Mouse (Mus musculus): ENCODE measurements at regions not wholly inside any gene's neighbourhood (a gene's known extent, or its start where the extent isn't known, plus 50 kb on each side); places are given as distances from the start of the nearest gene placed in this dataset.
A peak's percentile ranks its signal among the peaks of the same experiment; 100 is the strongest.

DNA sequence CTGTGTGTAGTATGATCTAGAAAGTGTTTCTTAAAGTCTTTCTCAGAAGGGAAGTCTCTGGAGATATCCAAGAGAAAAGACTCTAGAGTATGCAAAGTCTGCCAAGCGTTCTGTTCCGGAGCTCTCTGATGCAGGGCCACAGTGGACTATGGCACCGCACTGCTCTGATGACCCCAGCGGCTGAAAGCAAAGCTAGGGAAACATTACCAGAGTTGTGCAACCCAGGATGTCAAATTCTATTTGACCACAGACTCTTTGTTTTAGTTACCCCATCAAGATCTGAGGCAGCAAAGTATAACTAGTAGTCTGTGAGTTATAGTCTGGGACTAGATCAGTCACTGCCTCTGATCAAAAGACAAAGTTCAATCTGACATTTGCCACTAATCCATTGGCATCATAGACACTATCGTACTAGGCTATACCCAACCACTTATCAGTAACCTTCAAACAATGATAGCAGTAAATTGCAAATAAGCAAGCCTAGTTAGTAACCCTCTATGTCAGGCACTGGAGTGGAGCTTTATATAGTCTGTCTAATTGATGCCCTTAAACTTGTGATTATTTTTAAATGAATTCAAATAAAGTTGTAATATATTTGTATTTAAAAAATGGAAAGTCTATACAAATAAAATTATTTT, 198.9 kb upstream of the Ccdc122 start:
- DNase-seq (ENCODE audit: low spot score in 2 of 2) = no peak
- intact Hi-C loops (cut with DNase I) = no loop called here

GRCm38 (mm10) chr14:76836926-76837516, 199.6 kb upstream of the Ccdc122 start:
- DNase-seq (ENCODE audit: low spot score in 2 of 2) = no peak
- intact Hi-C loops (cut with DNase I) = no loop called here

DNA sequence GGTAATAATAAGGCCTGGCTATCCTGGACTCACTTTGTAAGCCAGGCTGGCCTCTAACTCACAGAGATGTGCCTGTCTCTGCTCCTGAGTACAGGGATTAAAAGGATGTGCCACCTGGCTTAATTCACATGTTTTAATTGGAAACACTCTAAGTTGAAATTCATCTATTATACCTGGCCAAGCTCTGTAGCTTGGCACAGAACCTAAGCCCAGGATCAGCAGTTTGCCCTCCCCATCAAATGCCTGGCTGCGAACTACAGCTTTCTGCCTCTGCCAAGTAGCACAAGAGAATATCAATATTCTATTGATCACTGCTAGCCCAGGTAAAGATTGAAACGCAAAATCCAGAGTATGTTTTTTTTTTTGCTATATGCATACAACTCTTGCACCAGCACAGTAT, 200.3 kb upstream of the Ccdc122 start:
- no peak for DNase-seq (ENCODE audit: low spot score in 2 of 2)
- intact Hi-C loops (cut with DNase I) = no loop called here

- no peak for DNase-seq (ENCODE audit: low spot score in 2 of 2)
- intact Hi-C loops (cut with DNase I) = no loop called here
Observed at GRCm38 (mm10) chr14:76834084-76834483, 202.5 kb upstream of the Ccdc122 start.

GRCm38 (mm10) chr14:76829161-76829510, 207.4 kb upstream of the Ccdc122 start:
- intact Hi-C loops (cut with DNase I) = no loop called here
- no peak for DNase-seq (ENCODE audit: low spot score in 2 of 2)

DNA sequence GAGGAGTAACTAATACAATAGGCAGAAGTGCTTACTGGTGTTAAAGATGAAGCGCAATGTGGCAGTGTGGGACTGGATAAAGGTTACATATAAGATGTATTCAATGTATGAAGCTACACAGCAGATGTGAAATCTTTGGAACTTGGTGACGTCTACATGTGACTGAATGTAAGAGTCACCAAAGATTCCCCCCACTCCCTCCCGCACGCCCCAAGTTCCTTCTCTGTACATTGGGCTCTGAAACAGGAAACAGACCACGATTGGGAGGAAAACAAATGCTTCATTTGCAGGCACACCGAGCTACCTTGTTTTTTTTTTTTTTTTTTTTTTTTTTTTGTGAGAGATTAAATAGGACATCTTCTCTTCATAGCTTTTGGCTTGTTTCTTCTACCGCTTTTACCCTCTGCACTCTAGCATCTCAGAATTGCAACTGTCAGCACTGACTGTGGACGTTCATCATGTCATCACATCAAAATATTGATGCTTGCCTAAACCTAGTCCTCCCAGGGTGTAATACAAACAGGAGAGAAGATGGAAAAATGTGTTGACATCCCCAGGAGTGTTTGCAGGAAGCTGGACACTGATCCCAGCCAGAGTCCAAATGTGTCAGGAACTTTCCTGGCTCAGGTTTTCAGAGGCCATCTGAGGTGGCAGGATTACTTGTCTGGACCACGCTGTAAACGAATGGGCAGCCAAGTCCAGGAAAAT, 208.0 kb upstream of the Ccdc122 start:
- DNase-seq (ENCODE audit: low spot score in 2 of 2) = no peak
- intact Hi-C loops (cut with DNase I) = no loop called here

GRCm38 (mm10) chr14:76824066-76824465, 212.5 kb upstream of the Ccdc122 start:
- DNase-seq (ENCODE audit: low spot score in 2 of 2) = no peak
- intact Hi-C loops (cut with DNase I) = no loop called here

GRCm38 (mm10) chr14:76822766-76823325, 213.7 kb upstream of the Ccdc122 start:
- no peak for DNase-seq (ENCODE audit: low spot score in 2 of 2)
- intact Hi-C loops (cut with DNase I) = no loop called here

- intact Hi-C loops (cut with DNase I) = no loop called here
- DNase-seq (ENCODE audit: low spot score in 2 of 2) = no peak
Observed at GRCm38 (mm10) chr14:76821892-76822291, 214.7 kb upstream of the Ccdc122 start.

- intact Hi-C loops (cut with DNase I) = no loop called here
- DNase-seq (ENCODE audit: low spot score in 2 of 2) = no peak
Observed at GRCm38 (mm10) chr14:76821484-76821883, 215.1 kb upstream of the Ccdc122 start.

- no peak for DNase-seq (ENCODE audit: low spot score in 2 of 2)
- intact Hi-C loops (cut with DNase I) = no loop called here
Observed at GRCm38 (mm10) chr14:76820989-76821388, 215.6 kb upstream of the Ccdc122 start.

DNA sequence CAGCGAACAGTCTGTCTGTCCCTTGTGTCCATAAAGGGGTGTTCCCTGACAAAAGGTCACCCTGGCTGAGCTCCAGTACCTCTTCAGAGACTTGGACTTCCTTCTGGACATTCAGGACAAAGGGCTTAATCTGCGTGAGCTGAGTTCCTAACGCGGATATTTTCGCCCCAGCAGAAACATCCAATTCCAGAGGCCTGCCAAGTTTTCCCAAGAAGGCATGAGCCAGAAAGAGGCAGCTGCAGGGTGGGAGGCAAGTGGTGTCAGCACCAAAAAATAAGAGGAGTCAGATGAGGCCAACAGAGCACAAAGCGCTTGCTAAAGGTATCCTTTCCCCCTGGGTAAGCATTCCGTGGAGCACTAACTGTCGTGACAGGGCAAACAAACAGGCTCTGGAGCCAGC, 216.9 kb upstream of the Ccdc122 start:
- intact Hi-C loops (cut with DNase I) = loop anchor here (5.0 kb wide), 2 partner anchors 53 to 312 kb away; no protein-coding TSS in a partner anchor
- peak; percentile 77 to 87 for DNase-seq (ENCODE audit: low spot score in 2 of 2)

GRCm38 (mm10) chr14:76818256-76819010, 218.1 kb upstream of the Ccdc122 start:
- intact Hi-C loops (cut with DNase I) = loop anchor here (5.0 kb wide), 2 partner anchors 54 to 311 kb away; no protein-coding TSS in a partner anchor
- DNase-seq (ENCODE audit: low spot score in 2 of 2) = peak; percentile 26 to 46

DNA sequence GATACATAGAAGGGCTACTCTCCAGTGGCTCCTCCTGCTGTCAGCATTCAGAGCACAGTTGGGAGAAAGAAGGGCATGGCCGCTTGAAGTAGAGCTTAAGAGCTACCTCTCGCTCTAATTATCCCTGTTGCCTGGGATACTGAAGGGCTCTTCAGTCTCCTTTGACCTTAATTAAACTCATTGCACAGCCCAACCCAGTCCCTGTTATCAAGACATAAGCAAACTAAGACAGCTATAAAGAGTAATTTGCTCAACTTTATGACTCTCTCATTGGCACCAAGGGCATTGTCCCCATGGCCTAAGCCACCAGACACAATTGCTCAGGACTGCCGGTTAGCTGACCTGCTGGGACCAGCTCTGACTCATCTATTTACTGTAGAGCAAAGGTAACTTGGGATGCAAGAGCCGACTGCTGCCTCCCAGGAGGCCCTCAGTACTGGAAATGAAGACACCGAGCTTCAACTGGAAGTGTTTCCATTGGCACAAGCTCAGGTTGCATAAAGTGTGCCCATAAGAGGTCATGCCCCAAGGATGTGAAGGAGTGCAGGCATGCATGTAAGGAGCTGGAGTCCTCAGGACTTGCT, 219.3 kb upstream of the Ccdc122 start:
- intact Hi-C loops (cut with DNase I) = loop anchor here (5.0 kb wide), 2 partner anchors 55 to 310 kb away; no protein-coding TSS in a partner anchor

DNA sequence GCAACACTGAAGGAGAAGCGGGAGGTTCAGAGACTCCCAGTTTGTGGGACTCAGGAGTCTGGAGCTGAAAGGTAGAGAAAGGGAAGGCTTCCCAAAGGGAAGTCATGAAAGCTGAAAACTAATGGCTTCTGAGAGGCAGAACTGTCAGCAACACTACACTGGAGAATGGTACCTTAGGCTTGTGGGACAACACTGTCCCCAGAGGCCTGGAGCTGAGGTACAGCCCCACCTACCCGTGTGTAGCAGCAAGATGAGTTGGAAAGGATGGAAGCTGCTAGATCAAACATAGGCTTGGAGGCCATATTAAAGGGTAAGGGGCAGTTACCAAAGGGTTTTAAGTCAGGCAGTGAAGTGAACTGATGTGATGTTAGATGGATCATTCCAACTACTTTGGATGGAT, 219.9 kb upstream of the Ccdc122 start:
- intact Hi-C loops (cut with DNase I) = loop anchor here (5.0 kb wide), 2 partner anchors 56 to 309 kb away; no protein-coding TSS in a partner anchor

More for the DNA sequence above, 219.3 kb upstream of the Ccdc122 start:
- no peak for DNase-seq (ENCODE audit: low spot score in 2 of 2)

DNA sequence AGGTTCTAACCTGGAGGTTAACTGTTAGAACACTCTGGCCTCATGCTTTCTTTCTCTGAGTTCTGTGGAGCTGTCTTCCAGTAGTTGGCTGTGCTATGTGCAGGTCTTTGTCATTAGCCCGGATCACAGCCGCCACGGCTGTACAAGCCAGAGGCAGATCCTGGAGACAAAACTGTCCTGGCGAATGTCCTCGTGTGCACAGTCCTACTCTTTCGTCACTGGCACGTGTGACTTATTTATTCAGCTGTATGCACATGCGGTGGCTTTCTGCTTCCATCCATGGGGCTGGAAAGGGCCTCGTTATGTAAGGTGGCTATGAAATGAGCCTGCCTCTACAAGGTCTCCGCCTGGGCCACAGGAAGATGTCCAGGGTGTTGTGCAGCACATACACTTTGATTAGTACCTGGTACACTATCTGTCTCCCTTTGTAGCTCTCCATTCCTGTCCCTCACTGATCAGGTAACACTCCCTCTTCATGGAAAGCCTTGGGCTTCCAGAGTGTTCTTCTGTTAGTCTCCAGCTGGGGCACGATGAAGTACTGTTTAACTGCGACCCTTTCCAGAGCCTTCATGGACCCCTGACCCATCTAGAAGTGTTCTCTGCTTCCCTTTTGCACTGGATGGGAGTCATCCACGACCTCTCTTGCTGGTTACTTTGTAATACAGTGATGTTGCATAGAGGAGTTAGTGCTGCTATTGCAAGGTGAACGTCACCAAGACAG, 224.3 kb upstream of the Ccdc122 start:
- intact Hi-C loops (cut with DNase I) = no loop called here
- DNase-seq (ENCODE audit: low spot score in 2 of 2) = no peak

More for the DNA sequence above, 219.9 kb upstream of the Ccdc122 start:
- DNase-seq (ENCODE audit: low spot score in 2 of 2) = no peak

GRCm38 (mm10) chr14:76810697-76811589, 225.6 kb upstream of the Ccdc122 start:
- no peak for DNase-seq (ENCODE audit: low spot score in 2 of 2)
- intact Hi-C loops (cut with DNase I) = no loop called here

GRCm38 (mm10) chr14:76810041-76810440, 226.5 kb upstream of the Ccdc122 start:
- intact Hi-C loops (cut with DNase I) = no loop called here
- DNase-seq (ENCODE audit: low spot score in 2 of 2) = no peak

Measured in left cerebral cortex, postnatal 14 days (tissue).